Mouse (Mus musculus): ENCODE results near the gene Gclm. TPM values are rescaled to one million over a fixed set of nuclear protein-coding genes. Genes with fewer than 3 reads are reported as not detected.
"Not testable (repeated sequence)": the region's sequence is repeated elsewhere in the genome, so short reads cannot be mapped to it uniquely, and the experiment has no call there.

The Gclm gene
- polyA plus RNA-seq, 1 experiment from 2014 or later = 76.0 TPM

- WGBS = under 1% methylated on average over 45 of the region's 57 CpGs
- H3K4me2 ChIP-seq (ENCODE audit: low read depth, low read length) = peak within 1 kb of the TSS; percentile 86
- H3K36me3 ChIP-seq (ENCODE audit: control insufficient read depth, insufficient read depth, low read length) = peaks cover 44% of the 10 kb centered on the region
- ATAC-seq (ENCODE audit: low read depth) (peak; percentile 98), DNase-seq (ENCODE audit: low spot score) (peak; percentile 98)
- H3K9ac ChIP-seq (ENCODE audit: low read depth, low read length) = peak within 1 kb of the TSS; percentile 92
- H3K27ac ChIP-seq (replicated peaks; ENCODE audit: low read depth, low read length) = peak within 1 kb of the TSS; percentile 84
- H3K4me1 ChIP-seq (ENCODE audit: control insufficient read depth, insufficient read depth, low read length) = peaks cover 27% of the 10 kb centered on the region
- H3K27me3 ChIP-seq (replicated peaks; ENCODE audit: control insufficient read depth, insufficient read depth, low read length) = no peaks in the 10 kb centered on the region
- no peaks in the 10 kb centered on the region for H3K9me3 ChIP-seq (ENCODE audit: control insufficient read depth, low read length)
- H3K4me3 ChIP-seq (ENCODE audit: low read depth, low read length) = peak within 1 kb of the TSS; percentile 99
Measured at GRCm38 (mm10) chr3:122274241-122275024, 29.1 kb downstream of the Gclm start, which contains the start of gene Dnttip2. Dnttip2 (plus strand) TSS chr3:122274388.

GRCm38 (mm10) chr3:122275111-122275510, 29.8 kb downstream of the Gclm start:
- 67% methylated on average over 10 of the region's 10 CpGs for WGBS
- H3K4me2 ChIP-seq (ENCODE audit: low read depth, low read length) = peak overlapping the region; percentile 86
- H3K9me3 ChIP-seq (ENCODE audit: control insufficient read depth, low read length) = no peaks in the 10 kb centered on the region
- DNase-seq (ENCODE audit: low spot score) (no peak), ATAC-seq (ENCODE audit: low read depth) (no peak)
- H3K36me3 ChIP-seq (ENCODE audit: control insufficient read depth, insufficient read depth, low read length) = peaks cover 50% of the 10 kb centered on the region
- no peak overlapping the region for H3K27ac ChIP-seq (replicated peaks; ENCODE audit: low read depth, low read length)
- H3K4me1 ChIP-seq (ENCODE audit: control insufficient read depth, insufficient read depth, low read length) = peaks cover 27% of the 10 kb centered on the region
- H3K9ac ChIP-seq (ENCODE audit: low read depth, low read length) = peak overlapping the region; percentile 92
- peak overlapping the region; percentile 99 for H3K4me3 ChIP-seq (ENCODE audit: low read depth, low read length)
- no peaks in the 10 kb centered on the region for H3K27me3 ChIP-seq (replicated peaks; ENCODE audit: control insufficient read depth, insufficient read depth, low read length)

- peaks cover 35% of the 10 kb centered on the region for H3K36me3 ChIP-seq (ENCODE audit: control insufficient read depth, insufficient read depth, low read length)
- H3K4me1 ChIP-seq (ENCODE audit: control insufficient read depth, insufficient read depth, low read length) = no peaks in the 10 kb centered on the region
- no peak overlapping the region for H3K9ac ChIP-seq (ENCODE audit: low read depth, low read length)
- H3K4me2 ChIP-seq (ENCODE audit: low read depth, low read length) = no peak overlapping the region
- H3K9me3 ChIP-seq (ENCODE audit: control insufficient read depth, low read length) = no peaks in the 10 kb centered on the region
- no peaks in the 10 kb centered on the region for H3K27me3 ChIP-seq (replicated peaks; ENCODE audit: control insufficient read depth, insufficient read depth, low read length)
- DNase-seq (ENCODE audit: low spot score) (no peak), ATAC-seq (ENCODE audit: low read depth) (no peak)
- WGBS = 67% methylated on average over 5 of the region's 5 CpGs
- H3K27ac ChIP-seq (replicated peaks; ENCODE audit: low read depth, low read length) = no peak overlapping the region
- no peak overlapping the region for H3K4me3 ChIP-seq (ENCODE audit: low read depth, low read length)
Measured at GRCm38 (mm10) chr3:122287195-122287594, 41.8 kb downstream of the Gclm start.

- 82% methylated on average over 5 of the region's 5 CpGs for WGBS
- no peaks in the 10 kb centered on the region for H3K27me3 ChIP-seq (replicated peaks; ENCODE audit: control insufficient read depth, insufficient read depth, low read length)
- no peak overlapping the region for H3K4me3 ChIP-seq (ENCODE audit: low read depth, low read length)
- H3K36me3 ChIP-seq (ENCODE audit: control insufficient read depth, insufficient read depth, low read length) = peaks cover 20% of the 10 kb centered on the region
- H3K4me2 ChIP-seq (ENCODE audit: low read depth, low read length) = no peak overlapping the region
- ATAC-seq (ENCODE audit: low read depth) (no peak), DNase-seq (ENCODE audit: low spot score) (no peak)
- H3K4me1 ChIP-seq (ENCODE audit: control insufficient read depth, insufficient read depth, low read length) = no peaks in the 10 kb centered on the region
- no peak overlapping the region for H3K27ac ChIP-seq (replicated peaks; ENCODE audit: low read depth, low read length)
- no peak overlapping the region for H3K9ac ChIP-seq (ENCODE audit: low read depth, low read length)
- H3K9me3 ChIP-seq (ENCODE audit: control insufficient read depth, low read length) = no peaks in the 10 kb centered on the region
Measured at GRCm38 (mm10) chr3:122288613-122289195, 43.3 kb downstream of the Gclm start.

GRCm38 (mm10) chr3:122289344-122289743, 44.0 kb downstream of the Gclm start:
- H3K4me3 ChIP-seq (ENCODE audit: low read depth, low read length); ATAC-seq (ENCODE audit: low read depth); H3K4me1 ChIP-seq (ENCODE audit: control insufficient read depth, insufficient read depth, low read length); H3K4me2 ChIP-seq (ENCODE audit: low read depth, low read length); H3K27ac ChIP-seq (replicated peaks; ENCODE audit: low read depth, low read length); H3K9me3 ChIP-seq (ENCODE audit: control insufficient read depth, low read length); H3K27me3 ChIP-seq (replicated peaks; ENCODE audit: control insufficient read depth, insufficient read depth, low read length); DNase-seq (ENCODE audit: low spot score); H3K9ac ChIP-seq (ENCODE audit: low read depth, low read length): not testable (repeated sequence)
- H3K36me3 ChIP-seq (ENCODE audit: control insufficient read depth, insufficient read depth, low read length) = peaks cover 13% of the 10 kb centered on the region
- WGBS = 77% methylated on average over 3 of the region's 4 CpGs

- H3K4me3 ChIP-seq (ENCODE audit: low read depth, low read length) = no peak overlapping the region
- H3K27ac ChIP-seq (replicated peaks; ENCODE audit: low read depth, low read length) = no peak overlapping the region
- H3K9me3 ChIP-seq (ENCODE audit: control insufficient read depth, low read length) = no peaks in the 10 kb centered on the region
- H3K9ac ChIP-seq (ENCODE audit: low read depth, low read length) = no peak overlapping the region
- 0 out of 2 replicates have a peak, but pooled peaks cover 5% of the 10 kb centered on the region for H3K4me1 ChIP-seq (ENCODE audit: control insufficient read depth, insufficient read depth, low read length)
- DNase-seq (ENCODE audit: low spot score) (no peak), ATAC-seq (ENCODE audit: low read depth) (no peak)
- H3K4me2 ChIP-seq (ENCODE audit: low read depth, low read length) = no peak overlapping the region
- H3K36me3 ChIP-seq (ENCODE audit: control insufficient read depth, insufficient read depth, low read length) = peaks cover 2% of the 10 kb centered on the region
- no peaks in the 10 kb centered on the region for H3K27me3 ChIP-seq (replicated peaks; ENCODE audit: control insufficient read depth, insufficient read depth, low read length)
- 80% methylated on average over 7 of the region's 7 CpGs for WGBS
Measured at GRCm38 (mm10) chr3:122290696-122291095, 45.3 kb downstream of the Gclm start.

GRCm38 (mm10) chr3:122291828-122292227, 46.5 kb downstream of the Gclm start:
- no peaks in the 10 kb centered on the region for H3K36me3 ChIP-seq (ENCODE audit: control insufficient read depth, insufficient read depth, low read length)
- 56% methylated on average over 12 of the region's 12 CpGs for WGBS
- DNase-seq (ENCODE audit: low spot score) (no peak), ATAC-seq (ENCODE audit: low read depth) (no peak)
- H3K27ac ChIP-seq (replicated peaks; ENCODE audit: low read depth, low read length) = no peak overlapping the region
- peak overlapping the region; percentile 87; the same call in 1 of the 2 replicates for H3K9ac ChIP-seq (ENCODE audit: low read depth, low read length)
- no peaks in the 10 kb centered on the region for H3K9me3 ChIP-seq (ENCODE audit: control insufficient read depth, low read length)
- H3K4me2 ChIP-seq (ENCODE audit: low read depth, low read length) = peak overlapping the region; percentile 63
- no peak overlapping the region for H3K4me3 ChIP-seq (ENCODE audit: low read depth, low read length)
- H3K27me3 ChIP-seq (replicated peaks; ENCODE audit: control insufficient read depth, insufficient read depth, low read length) = no peaks in the 10 kb centered on the region
- H3K4me1 ChIP-seq (ENCODE audit: control insufficient read depth, insufficient read depth, low read length) = 0 out of 2 replicates have a peak, but pooled peaks cover 5% of the 10 kb centered on the region

- Histone ChIP-seq H3K27me3 (replicated peaks; ENCODE audit: control insufficient read depth, insufficient read depth, low read length) (no peaks in the 10 kb centered on the region), H3K27ac (replicated peaks; ENCODE audit: low read depth, low read length) (peak overlapping the region; percentile 96), H3K4me3 (ENCODE audit: low read depth, low read length) (peak overlapping the region; percentile 81), H3K4me2 (ENCODE audit: low read depth, low read length) (peak overlapping the region; percentile 63), H3K36me3 (ENCODE audit: control insufficient read depth, insufficient read depth, low read length) (no peaks in the 10 kb centered on the region), H3K9me3 (ENCODE audit: control insufficient read depth, low read length) (no peaks in the 10 kb centered on the region), H3K9ac (ENCODE audit: low read depth, low read length) (peak overlapping the region; percentile 87), H3K4me1 (ENCODE audit: control insufficient read depth, insufficient read depth, low read length) (0 out of 2 replicates have a peak, but pooled peaks cover 5% of the 10 kb centered on the region)
- 8% methylated on average over 46 of the region's 54 CpGs for WGBS
- peak; percentile 91 for DNase-seq (ENCODE audit: low spot score)
- peak; percentile 81 for ATAC-seq (ENCODE audit: low read depth)
Measured at GRCm38 (mm10) chr3:122292300-122293222, 47.2 kb downstream of the Gclm start.

Data from embryonic facial prominence, embryonic 14.5 days (tissue).